Mouse (Mus musculus): ENCODE results near the gene Haus2.

The Haus2 gene

DNA sequence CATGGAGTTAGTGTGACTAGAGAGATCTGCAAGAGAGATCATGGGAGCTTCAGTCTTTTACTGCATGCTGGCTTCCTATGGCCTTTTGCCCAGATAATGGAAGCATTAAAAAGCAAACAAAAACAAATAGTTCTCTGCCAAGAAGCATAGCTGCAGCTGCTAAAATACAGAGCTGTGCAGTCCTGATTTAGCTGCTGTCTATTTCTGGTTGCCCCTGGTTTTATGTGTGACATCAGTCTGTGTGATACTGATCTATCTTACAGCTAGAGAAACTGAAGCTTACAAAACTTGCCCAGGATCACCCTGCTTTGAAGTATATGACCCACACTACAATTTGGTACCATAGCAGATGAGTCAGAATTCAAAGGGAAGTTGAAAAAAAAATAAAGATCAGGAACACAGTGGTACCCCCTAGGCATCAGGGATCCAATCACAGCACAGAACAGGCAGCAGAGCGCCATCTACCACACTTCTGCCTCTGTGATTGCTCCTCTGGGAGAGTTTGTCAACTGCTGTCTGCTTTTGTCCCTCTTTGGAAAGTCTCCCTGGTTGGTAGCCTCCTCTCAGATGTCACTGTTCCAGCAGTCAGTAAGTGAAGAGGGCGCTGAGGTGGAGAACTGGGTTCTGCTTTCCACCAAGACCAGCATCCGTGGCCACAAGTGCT is 54.4 kb downstream of the Haus2 start:
- DNase-seq (ENCODE audit: low spot score in 2 of 2), result no peak

- DNase-seq (ENCODE audit: low spot score in 2 of 2), result no peak
Observed at GRCm38 (mm10) chr2:120667446-120667845, 58.3 kb downstream of the Haus2 start.

GRCm38 (mm10) chr2:120670253-120670652 is 61.1 kb downstream of the Haus2 start:
- DNase-seq (ENCODE audit: low spot score in 2 of 2), result no peak
